Mouse (Mus musculus) midbrain, embryonic 16.5 days (tissue): ENCODE data around the gene Pard6a. TPM values are rescaled to one million over a fixed set of nuclear protein-coding genes. Genes with fewer than 3 reads are reported as not detected.
A peak's percentile ranks its signal among the peaks of the same experiment; 100 is the strongest.

Experiments
- ATAC-seq: fragments of 200-750 bp; cut with Nextera tagmentation; 2 replicates; pipeline ENCODE4 v1.8.0; 2017; ENCODE audit warnings: moderate TSS enrichment
- H3K27ac ChIP-seq: fragments of 300-500 bp; sonication (generic); 2 replicates; pipeline ENCODE4 v1.5.1; 2014; ENCODE audit warnings: mild to moderate bottlenecking, low read length, mixed read lengths
- H3K27me3 ChIP-seq: fragments of 300-500 bp; sonication (generic); 2 replicates; pipeline ENCODE4 v1.6.1; 2014; ENCODE audit warnings: low read depth, low read length, mixed read lengths; ENCODE audit not compliant: control insufficient read depth, insufficient read depth
- H3K36me3 ChIP-seq: fragments of 300-500 bp; sonication (generic); 2 replicates; pipeline ENCODE4 v1.6.1; 2014; ENCODE audit warnings: mild to moderate bottlenecking, low read length, moderate library complexity, mixed read lengths; ENCODE audit not compliant: control insufficient read depth, insufficient read depth
- H3K4me1 ChIP-seq: fragments of 300-500 bp; sonication (generic); 2 replicates; pipeline ENCODE4 v1.6.1; 2014; ENCODE audit warnings: mild to moderate bottlenecking, low read length, mixed read lengths; ENCODE audit not compliant: control insufficient read depth, insufficient read depth
- H3K4me2 ChIP-seq: fragments of 300-500 bp; sonication (generic); 2 replicates; pipeline ENCODE4 v1.6.1; 2014; ENCODE audit warnings: mild to moderate bottlenecking, low read length, mixed read lengths
- H3K4me3 ChIP-seq: fragments of 300-500 bp; sonication (generic); 2 replicates; pipeline ENCODE4 v1.5.1; 2014; ENCODE audit warnings: low read depth, mild to moderate bottlenecking, low read length, moderate library complexity, mixed read lengths
- H3K9ac ChIP-seq: fragments of 300-500 bp; sonication (generic); 2 replicates; pipeline ENCODE4 v1.6.1; 2014; ENCODE audit warnings: low read depth, low read length, mixed read lengths
- H3K9me3 ChIP-seq: fragments of 300-500 bp; sonication (generic); replicated peaks from 2 replicates; pipeline ENCODE4 v1.6.1; 2014; ENCODE audit warnings: mild to moderate bottlenecking, low read length, mixed read lengths; ENCODE audit not compliant: control insufficient read depth, poor library complexity, severe bottlenecking
- WGBS: fragments of 180-500 bp; shearing (Covaris S2); extraction: QIAGEN DNeasy Blood & Tissue Kit; methylation state at CpG from one replicate; pipeline ENCODE4 v1.1.7; 2014; 5-methylcytosine and 5-hydroxymethylcytosine counted together
- polyA plus RNA-seq: library from polyadenylated mRNA; unstranded; fragments of >200 nt; fragmentation: Nextera tagmentation; extraction: Ambion mirVana; gene quantifications from 2 replicates; pipeline ENCODE4 v1.2.1, GENCODE M21; 2015

Gene Pard6a
- 50.2 and 57.9 TPM in 2 replicates for polyA plus RNA-seq

DNA sequence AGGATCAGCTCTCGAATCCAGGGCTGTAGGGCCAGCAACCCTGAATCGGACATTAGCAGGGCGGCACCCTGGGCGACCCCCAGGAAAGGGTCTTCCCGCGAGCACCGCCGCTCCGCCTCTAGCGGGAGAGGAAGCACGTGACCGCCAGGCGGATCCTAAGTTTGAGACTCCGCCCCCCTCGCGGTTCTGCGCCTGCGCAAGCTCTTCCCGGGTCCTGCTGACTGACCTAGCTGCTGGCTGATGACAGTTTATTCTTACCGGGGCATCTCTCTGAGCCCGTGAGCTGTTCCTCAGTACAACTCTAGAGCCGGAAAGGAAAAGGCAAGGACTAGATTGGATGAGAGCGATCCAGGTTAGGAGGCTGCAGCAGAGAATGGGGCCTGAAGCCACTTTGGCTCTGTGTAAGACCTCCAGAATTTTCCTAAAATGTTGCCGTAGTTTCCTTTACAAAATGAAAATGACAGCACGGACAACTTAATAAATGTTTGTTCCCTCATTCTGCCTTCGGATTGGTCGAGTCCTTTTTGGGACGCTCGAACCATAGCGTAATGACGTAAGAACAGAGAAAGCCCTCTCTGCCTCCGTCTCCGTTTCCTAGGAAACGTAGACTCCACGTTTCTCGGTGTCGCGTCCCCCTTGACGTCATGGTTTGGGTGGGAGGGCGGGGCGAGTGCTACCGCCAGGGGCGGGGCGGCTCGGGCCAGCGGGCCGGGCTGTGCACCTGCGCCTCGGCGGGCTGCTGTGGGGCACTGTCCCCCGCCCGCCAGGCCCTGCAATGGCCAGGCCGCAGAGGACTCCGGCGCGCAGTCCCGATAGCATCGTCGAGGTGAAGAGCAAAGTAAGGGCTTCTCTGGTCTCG, at the start of gene Pard6a, which contains the start of gene Acd:
Gene Pard6a (plus strand): TSS at position 183 of the 859 bp plus-strand sequence.
Gene Acd (minus strand): TSS at position 137 of the 859 bp plus-strand sequence.
- Histone ChIP-seq H3K4me3 (peak within 1 kb of the TSS; percentile 76), H3K36me3 (peaks cover 24% of the 10 kb centered on the region), H3K4me2 (peak within 1 kb of the TSS; percentile 99), H3K27ac (peak within 1 kb of the TSS; percentile 94), H3K9ac (peak within 1 kb of the TSS; percentile 76), H3K4me1 (peaks cover 18% of the 10 kb centered on the region), H3K9me3 (no peaks in the 10 kb centered on the region), H3K27me3 (no peaks in the 10 kb centered on the region)
- under 1% methylated on average over 59 of the region's 60 CpGs for WGBS
- peak; percentile 75 for ATAC-seq

DNA sequence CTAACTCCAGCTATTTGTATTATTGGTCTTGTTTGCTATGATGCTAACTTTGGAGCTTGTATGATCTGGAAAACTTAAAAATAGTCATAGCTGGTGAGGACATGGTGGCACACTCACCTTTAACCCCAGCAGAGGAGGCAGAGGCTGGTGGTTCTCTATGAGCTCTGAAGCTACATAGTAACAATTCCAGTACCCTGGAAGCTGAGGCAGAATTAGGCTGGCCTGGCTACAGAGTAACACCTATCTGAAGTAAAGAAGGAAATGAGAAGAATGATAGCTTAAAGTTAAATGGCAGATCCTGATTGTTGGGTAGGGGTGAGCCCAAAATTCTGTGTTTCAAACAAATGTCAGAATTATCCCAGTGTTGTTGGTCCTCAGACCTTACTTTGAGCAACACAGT, 43.3 kb upstream of the Pard6a start:
- no peak overlapping the region for H3K9ac ChIP-seq
- H3K27me3 ChIP-seq: no peaks in the 10 kb centered on the region
- H3K36me3 ChIP-seq: no peaks in the 10 kb centered on the region
- no peak overlapping the region for H3K27ac ChIP-seq
- no peak for ATAC-seq
- no peaks in the 10 kb centered on the region for H3K4me1 ChIP-seq
- no peak overlapping the region for H3K4me2 ChIP-seq
- H3K9me3 ChIP-seq: no peaks in the 10 kb centered on the region
- H3K4me3 ChIP-seq: no peak overlapping the region

GRCm38 (mm10) chr8:105661167-105661566, 39.8 kb upstream of the Pard6a start:
- ATAC-seq: no peak
- no peaks in the 10 kb centered on the region for H3K9me3 ChIP-seq
- H3K9ac ChIP-seq: no peak overlapping the region
- no peaks in the 10 kb centered on the region for H3K27me3 ChIP-seq
- no peak overlapping the region for H3K4me2 ChIP-seq
- H3K4me1 ChIP-seq: no peaks in the 10 kb centered on the region
- no peak overlapping the region for H3K27ac ChIP-seq
- WGBS: 85% methylated on average over 3 of the region's 3 CpGs
- no peak overlapping the region for H3K4me3 ChIP-seq
- H3K36me3 ChIP-seq: 0 out of 2 replicates have a peak, but pooled peaks cover 10% of the 10 kb centered on the region

DNA sequence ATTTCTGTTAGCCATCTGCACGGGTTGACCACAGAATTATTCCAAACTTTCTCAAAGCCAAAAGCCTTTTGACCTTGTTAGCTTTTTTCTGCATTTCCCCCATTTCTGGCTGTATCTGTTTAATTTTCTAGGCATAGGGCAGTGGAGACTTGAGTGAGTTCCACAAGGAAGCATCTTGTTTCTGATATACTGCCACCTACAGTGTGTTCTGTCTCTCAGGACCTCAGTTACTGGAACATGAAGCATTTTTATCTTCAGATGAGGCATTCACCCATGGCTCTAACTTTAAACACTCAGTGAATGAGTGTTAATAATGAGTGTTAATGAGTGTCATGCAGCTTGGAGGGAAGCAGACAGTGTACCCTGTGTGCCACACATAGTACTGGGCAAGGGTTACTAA, 23.1 kb upstream of the Pard6a start:
- Histone ChIP-seq H3K36me3 (peaks cover 52% of the 10 kb centered on the region), H3K27ac (no peak overlapping the region), H3K4me2 (no peak overlapping the region), H3K9ac (no peak overlapping the region), H3K4me1 (no peaks in the 10 kb centered on the region), H3K9me3 (no peaks in the 10 kb centered on the region), H3K27me3 (no peaks in the 10 kb centered on the region), H3K4me3 (no peak overlapping the region)
- ATAC-seq: no peak
- WGBS: 89% methylated on average over 1 of the region's 1 CpGs

GRCm38 (mm10) chr8:105685325-105685724, 15.6 kb upstream of the Pard6a start:
- Histone ChIP-seq H3K36me3 (peaks cover 29% of the 10 kb centered on the region), H3K9ac (no peak overlapping the region), H3K4me1 (0 out of 2 replicates have a peak, but pooled peaks cover 2% of the 10 kb centered on the region), H3K27me3 (no peaks in the 10 kb centered on the region), H3K27ac (no peak overlapping the region), H3K9me3 (no peaks in the 10 kb centered on the region), H3K4me2 (no peak overlapping the region), H3K4me3 (no peak overlapping the region)
- WGBS: 75% methylated on average over 7 of the region's 7 CpGs
- no peak for ATAC-seq

DNA sequence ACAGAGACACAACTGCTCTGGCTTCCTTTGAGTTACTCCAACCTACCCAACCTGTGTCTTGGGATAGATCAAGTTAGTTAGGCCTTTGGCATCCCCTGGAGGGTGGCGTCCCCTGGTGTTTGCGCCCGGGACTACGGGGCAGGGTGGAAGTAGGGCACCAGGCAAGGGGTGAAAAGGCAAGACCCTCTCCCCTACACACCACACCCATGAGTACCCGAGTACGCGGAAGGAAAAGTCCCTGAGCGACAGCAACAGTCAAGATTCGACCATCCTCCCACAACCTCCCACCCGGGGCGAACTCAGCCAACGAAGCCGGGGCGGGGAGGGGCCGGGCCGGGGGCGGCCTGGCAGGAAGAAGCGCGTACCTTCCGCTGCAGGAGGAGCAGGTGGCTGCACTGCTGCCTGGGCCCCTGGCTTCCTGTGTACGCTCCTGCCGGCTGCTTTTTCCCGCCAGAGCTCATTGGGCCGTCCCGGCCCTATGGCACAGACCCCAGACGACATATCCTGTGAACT, 15.1 kb upstream of the Pard6a start, which contains the start of gene Carmil2:
Gene Carmil2 (plus strand): TSS at position 479 of the 513 bp plus-strand sequence.
- WGBS: 15% methylated on average over 22 of the region's 26 CpGs
- H3K9me3 ChIP-seq: no peaks in the 10 kb centered on the region
- H3K9ac ChIP-seq: no peak within 1 kb of the TSS
- no peak for ATAC-seq
- 0 out of 2 replicates have a peak, but pooled peaks cover 2% of the 10 kb centered on the region for H3K4me1 ChIP-seq
- H3K4me3 ChIP-seq: no peak within 1 kb of the TSS
- no peak within 1 kb of the TSS for H3K27ac ChIP-seq
- peaks cover 24% of the 10 kb centered on the region for H3K36me3 ChIP-seq
- no peaks in the 10 kb centered on the region for H3K27me3 ChIP-seq
- 0 out of 2 replicates have a peak within 1 kb of the TSS, but pooled peaks have one; percentile 4 for H3K4me2 ChIP-seq

GRCm38 (mm10) chr8:105686551-105686950, 14.4 kb upstream of the Pard6a start:
- no peak overlapping the region for H3K4me3 ChIP-seq
- no peaks in the 10 kb centered on the region for H3K9me3 ChIP-seq
- ATAC-seq: no peak
- H3K36me3 ChIP-seq: peaks cover 17% of the 10 kb centered on the region
- H3K4me2 ChIP-seq: no peak overlapping the region
- H3K9ac ChIP-seq: no peak overlapping the region
- 67% methylated on average over 6 of the region's 6 CpGs for WGBS
- no peak overlapping the region for H3K27ac ChIP-seq
- 0 out of 2 replicates have a peak, but pooled peaks cover 2% of the 10 kb centered on the region for H3K4me1 ChIP-seq
- no peaks in the 10 kb centered on the region for H3K27me3 ChIP-seq

GRCm38 (mm10) chr8:105687512-105687911, 13.4 kb upstream of the Pard6a start:
- no peak overlapping the region for H3K27ac ChIP-seq
- H3K9me3 ChIP-seq: no peaks in the 10 kb centered on the region
- ATAC-seq: no peak
- no peak overlapping the region for H3K9ac ChIP-seq
- H3K4me3 ChIP-seq: no peak overlapping the region
- 0 out of 2 replicates have a peak, but pooled peaks cover 2% of the 10 kb centered on the region for H3K4me1 ChIP-seq
- H3K36me3 ChIP-seq: peaks cover 9% of the 10 kb centered on the region
- WGBS: 58% methylated on average over 8 of the region's 8 CpGs
- no peak overlapping the region for H3K4me2 ChIP-seq
- no peaks in the 10 kb centered on the region for H3K27me3 ChIP-seq

DNA sequence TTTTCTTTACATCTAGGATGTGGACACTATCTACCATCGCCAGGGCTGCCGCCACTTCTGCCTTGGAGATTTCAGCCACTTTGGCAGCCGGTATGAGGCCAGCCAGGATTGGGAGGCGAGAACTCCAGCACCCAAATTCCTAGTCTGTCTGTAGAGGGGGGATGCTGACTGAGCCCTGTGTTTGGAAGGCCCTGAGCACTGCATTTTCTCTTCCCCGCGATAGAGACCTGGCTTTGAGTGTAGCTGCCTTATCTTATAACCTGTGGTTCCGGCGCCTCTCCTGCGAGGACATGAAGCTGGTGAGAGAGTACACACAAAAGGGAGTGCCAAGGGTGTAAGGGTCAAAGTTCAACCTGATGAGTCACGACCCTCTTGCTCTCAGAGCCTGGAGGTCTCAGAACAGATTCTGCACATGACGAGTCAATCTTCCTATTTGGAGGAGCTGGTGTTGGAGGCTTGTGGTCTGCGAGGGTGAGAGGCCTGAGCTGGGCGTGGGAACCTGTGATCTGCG, 12.7 kb upstream of the Pard6a start:
- WGBS: 72% methylated on average over 14 of the region's 14 CpGs
- Histone ChIP-seq H3K9ac (no peak overlapping the region), H3K27me3 (no peaks in the 10 kb centered on the region)

More for the DNA sequence above, 12.7 kb upstream of the Pard6a start:
- no peak for ATAC-seq
- Histone ChIP-seq H3K4me2 (no peak overlapping the region), H3K4me3 (no peak overlapping the region), H3K27ac (no peak overlapping the region), H3K36me3 (0 out of 2 replicates have a peak, but pooled peaks cover 3% of the 10 kb centered on the region), H3K4me1 (0 out of 2 replicates have a peak, but pooled peaks cover 2% of the 10 kb centered on the region), H3K9me3 (no peaks in the 10 kb centered on the region)
